Mouse (Mus musculus) E14TG2a.4 (cell line): ENCODE data around the gene Ppia.
A peak's percentile ranks its signal among the peaks of the same experiment; 100 is the strongest.
"Not testable (repeated sequence)": the region's sequence is repeated elsewhere in the genome, so short reads cannot be mapped to it uniquely, and the experiment has no call there.

Experiments used
- H3K27me3 ChIP-seq: 2 replicates; pipeline ENCODE4 v1.6.1; 2014; ENCODE audit warnings: low read length, control low read depth; ENCODE audit not compliant: insufficient read depth
- H3K36me3 ChIP-seq: 2 replicates; pipeline ENCODE4 v1.6.1; 2014; ENCODE audit warnings: low read length, control low read depth; ENCODE audit not compliant: insufficient read depth
- H3K4me1 ChIP-seq: replicated peaks from 2 replicates; pipeline ENCODE4 v1.6.1; 2014; ENCODE audit warnings: low read depth, low read length, control low read depth
- H3K4me3 ChIP-seq: replicated peaks from 2 replicates; pipeline ENCODE4 v1.5.1; 2014; ENCODE audit warnings: mild to moderate bottlenecking, low read length
- H3K9me3 ChIP-seq: 2 replicates; pipeline ENCODE4 v1.6.1; 2014; ENCODE audit warnings: low read length, control low read depth
- CTCF ChIP-seq: conservative IDR thresholded peaks from 2 replicates; pipeline ENCODE4 v1.5.1; 2014; ENCODE audit warnings: low read length
- NANOG ChIP-seq: IDR thresholded peaks from 2 replicates; pipeline ENCODE4 v1.6.1; 2014; ENCODE audit warnings: borderline replicate concordance, low read length, mixed read lengths
- POU5F1 ChIP-seq: IDR thresholded peaks from 2 replicates; pipeline ENCODE4 v1.6.1; 2014; ENCODE audit warnings: low read length, borderline replicate concordance

Ppia gene

DNA sequence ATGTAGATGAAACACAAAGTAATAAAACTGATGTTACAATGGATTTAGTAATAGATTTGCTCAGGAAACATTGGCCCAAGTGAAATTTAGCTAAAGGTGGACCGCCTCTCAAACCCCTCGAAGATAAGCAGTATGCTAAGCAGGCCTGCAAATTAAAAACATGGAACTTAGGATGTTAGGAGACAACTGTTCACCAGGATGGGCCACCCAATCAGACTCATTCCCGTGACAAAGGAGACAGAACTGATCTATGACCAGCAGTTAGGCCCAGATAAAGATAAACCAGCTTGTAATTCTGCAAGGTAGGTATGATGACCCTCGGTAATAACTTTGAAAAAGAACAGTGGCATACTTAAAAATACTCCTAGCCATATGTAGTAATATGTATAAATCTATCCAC is 27.9 kb downstream of the Ppia start:
- Histone ChIP-seq H3K27me3 (no peaks in the 10 kb centered on the region), H3K4me1 (peaks cover 59% of the 10 kb centered on the region), H3K4me3 (peak overlapping the region; percentile 88), H3K36me3 (peaks cover 20% of the 10 kb centered on the region), H3K9me3 (peaks cover 12% of the 10 kb centered on the region)
- no peak for TF ChIP-seq POU5F1

DNA sequence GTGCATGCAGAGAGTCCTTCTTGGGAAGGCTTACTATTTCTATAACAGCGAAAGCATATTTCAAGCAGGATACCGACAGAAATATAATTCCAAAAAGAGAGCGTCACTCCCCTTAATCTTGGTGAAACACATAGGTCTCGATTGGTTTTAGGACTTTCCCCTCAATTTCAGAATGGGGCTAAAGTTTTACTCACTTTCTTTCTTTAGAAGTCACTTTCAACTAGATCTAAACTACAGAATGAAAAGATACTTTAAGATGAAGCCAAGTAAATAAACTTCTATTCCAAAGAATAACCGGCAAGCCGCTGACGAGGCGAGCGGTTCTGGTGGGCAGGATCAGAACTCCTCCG is 28.5 kb downstream of the Ppia start:
- Histone ChIP-seq H3K27me3 (no peaks in the 10 kb centered on the region), H3K36me3 (peaks cover 14% of the 10 kb centered on the region), H3K4me3 (peak overlapping the region; percentile 88), H3K4me1 (peaks cover 58% of the 10 kb centered on the region), H3K9me3 (peaks cover 16% of the 10 kb centered on the region)
- TF ChIP-seq NANOG (no peak), POU5F1 (no peak), CTCF (no peak)

DNA sequence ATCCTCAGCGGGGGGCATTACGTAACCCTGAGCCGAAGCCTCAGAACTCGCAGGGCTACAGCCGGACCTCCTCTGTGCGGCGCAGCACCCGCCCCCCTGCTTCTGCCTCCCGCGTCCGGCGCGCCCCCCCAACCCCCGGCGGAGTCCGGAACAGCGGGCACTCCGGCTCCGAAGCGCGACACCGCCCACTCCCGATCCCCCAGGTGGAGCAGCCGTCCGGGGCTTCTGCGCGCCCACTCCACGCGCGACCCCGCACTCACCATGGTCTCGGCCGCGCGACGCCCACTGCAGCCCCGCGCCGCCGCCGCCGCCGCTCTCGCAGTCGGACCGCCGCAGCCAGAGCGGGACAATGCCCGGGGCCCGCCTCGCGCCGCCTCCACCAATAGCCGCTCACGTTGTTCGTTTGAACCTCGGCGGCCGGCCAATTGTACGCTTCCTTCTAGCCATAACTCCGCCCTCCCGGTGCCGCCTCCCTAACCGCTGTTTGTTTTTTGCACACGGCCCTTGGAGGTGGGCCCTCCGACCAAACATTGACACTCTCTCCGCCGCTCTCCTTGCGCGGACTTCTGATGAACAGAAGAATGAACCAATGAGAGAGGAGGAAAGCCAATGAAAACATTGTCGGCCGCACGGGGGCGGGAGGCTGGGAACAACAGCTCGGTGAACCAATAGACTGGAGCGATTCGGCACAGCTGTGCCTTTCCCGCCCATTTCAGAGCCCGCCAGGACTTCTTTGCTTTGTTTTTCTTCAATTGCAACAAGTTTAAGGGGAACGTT is 29.0 kb downstream of the Ppia start, which contains the start of gene H2afv:
TSS of gene H2afv (minus strand) at position 367 of the 777 bp plus-strand sequence.
- no peak for TF ChIP-seq CTCF
- no peak for TF ChIP-seq NANOG
- TF ChIP-seq POU5F1 = no peak
- H3K36me3 ChIP-seq = peaks cover 8% of the 10 kb centered on the region; the same call in 1 of the 2 replicates
- H3K4me3 ChIP-seq = peak within 1 kb of the TSS; percentile 88
- peaks cover 21% of the 10 kb centered on the region for H3K9me3 ChIP-seq
- H3K4me1 ChIP-seq = peaks cover 52% of the 10 kb centered on the region
- no peaks in the 10 kb centered on the region for H3K27me3 ChIP-seq

DNA sequence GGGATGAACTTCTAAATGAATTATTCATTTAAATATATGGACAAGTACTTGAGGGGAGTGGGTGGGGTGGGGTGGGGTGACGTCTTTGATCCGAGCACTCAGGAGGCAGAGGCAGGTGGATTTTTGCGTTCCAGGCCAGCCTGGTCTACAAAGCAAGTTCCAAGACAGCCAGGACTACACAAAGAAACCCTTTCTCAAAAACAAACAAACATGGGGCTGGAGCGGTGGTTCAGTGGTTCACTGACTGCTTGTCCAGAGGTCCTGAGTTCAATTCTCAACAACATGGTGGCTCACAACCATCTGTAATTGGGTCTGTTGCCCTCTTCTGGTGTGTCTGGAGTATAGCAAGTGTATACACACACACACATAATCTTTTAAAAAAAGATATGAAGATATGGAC is 30.2 kb downstream of the Ppia start:
- Histone ChIP-seq H3K27me3 (no peaks in the 10 kb centered on the region), H3K4me3 (peak overlapping the region; percentile 71; the same call in 1 of the 2 replicates), H3K9me3 (peaks cover 21% of the 10 kb centered on the region), H3K36me3 (0 out of 2 replicates have a peak, but pooled peaks cover 3% of the 10 kb centered on the region), H3K4me1 (peaks cover 42% of the 10 kb centered on the region)
- TF ChIP-seq NANOG (no peak), POU5F1 (no peak), CTCF (no peak; the same call in 1 of the 2 replicates)

DNA sequence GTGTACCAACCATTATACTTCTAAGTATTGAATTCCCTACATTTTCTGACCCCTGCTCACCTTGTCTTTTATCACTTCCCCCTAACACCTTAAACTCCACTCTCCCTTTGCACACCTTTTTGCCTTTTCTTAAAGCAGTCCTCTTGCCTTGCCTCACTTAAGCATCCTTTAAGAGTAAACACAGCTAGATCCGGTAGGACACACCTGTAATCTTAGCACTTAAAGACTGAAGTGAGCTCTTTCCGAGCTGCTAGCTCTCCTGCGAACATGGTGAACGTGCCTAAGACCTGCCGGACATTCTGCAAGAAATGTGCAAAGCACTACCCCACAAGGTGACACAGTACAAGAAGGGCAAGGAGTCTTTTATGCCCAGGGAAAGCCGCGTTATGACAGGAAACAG is 30.7 kb downstream of the Ppia start:
- Histone ChIP-seq H3K36me3 (0 out of 2 replicates have a peak, but pooled peaks cover 3% of the 10 kb centered on the region), H3K4me1 (peaks cover 37% of the 10 kb centered on the region)
- no peak for TF ChIP-seq CTCF
- TF ChIP-seq NANOG = no peak
- no peak for TF ChIP-seq POU5F1

DNA sequence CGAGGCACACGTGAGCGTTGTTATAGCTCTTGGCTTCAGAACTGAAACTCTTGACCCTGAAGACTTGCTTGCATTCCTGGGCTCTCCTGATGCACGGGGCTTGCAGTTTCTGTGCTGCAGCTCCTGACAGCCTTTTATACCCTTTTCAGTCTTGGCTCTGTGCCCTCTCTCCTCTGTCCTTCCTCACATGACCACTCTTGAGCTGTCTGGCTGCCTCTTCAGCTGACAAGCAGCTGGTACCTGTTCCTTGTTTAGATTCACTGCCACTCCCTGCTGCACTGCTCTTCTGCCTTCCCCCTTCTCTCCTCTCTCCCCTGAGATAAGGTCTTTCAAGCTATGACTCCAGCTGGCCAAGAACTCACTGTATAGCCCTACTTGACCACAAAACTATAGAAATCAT is 32.2 kb downstream of the Ppia start:
- TF ChIP-seq NANOG = no peak
- no peak for TF ChIP-seq CTCF
- no peak for TF ChIP-seq POU5F1
- H3K36me3 ChIP-seq = no peaks in the 10 kb centered on the region
- H3K27me3 ChIP-seq = no peaks in the 10 kb centered on the region
- H3K4me1 ChIP-seq = peaks cover 26% of the 10 kb centered on the region
- no peak overlapping the region for H3K4me3 ChIP-seq
- peaks cover 34% of the 10 kb centered on the region for H3K9me3 ChIP-seq

More for the DNA sequence above, 30.7 kb downstream of the Ppia start:
- no peak overlapping the region for H3K4me3 ChIP-seq
- H3K27me3 ChIP-seq = no peaks in the 10 kb centered on the region
- H3K9me3 ChIP-seq = peaks cover 22% of the 10 kb centered on the region

DNA sequence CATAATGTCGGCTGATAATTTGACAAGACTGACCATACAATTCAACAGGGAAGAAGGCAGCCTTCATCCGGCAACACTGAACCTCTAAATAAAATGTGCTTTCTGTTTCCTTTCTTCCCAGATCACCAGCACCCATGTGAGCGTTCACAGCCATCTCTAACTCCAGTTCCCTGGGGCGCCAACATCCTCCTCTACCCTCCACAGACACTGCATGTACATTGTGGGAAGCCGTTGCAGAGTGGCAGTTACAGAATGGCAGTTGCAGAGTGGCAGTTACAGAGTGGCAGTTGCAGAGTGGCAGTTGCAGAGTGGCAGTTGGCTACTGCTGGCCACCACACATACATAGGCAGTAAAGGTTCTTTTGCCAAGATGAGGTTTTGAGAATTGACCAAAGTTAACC is 32.9 kb downstream of the Ppia start:
- Histone ChIP-seq H3K4me1 (peaks cover 19% of the 10 kb centered on the region), H3K9me3 (peaks cover 36% of the 10 kb centered on the region)
- not testable (repeated sequence) for H3K27me3 ChIP-seq, H3K4me3 ChIP-seq, H3K36me3 ChIP-seq

DNA sequence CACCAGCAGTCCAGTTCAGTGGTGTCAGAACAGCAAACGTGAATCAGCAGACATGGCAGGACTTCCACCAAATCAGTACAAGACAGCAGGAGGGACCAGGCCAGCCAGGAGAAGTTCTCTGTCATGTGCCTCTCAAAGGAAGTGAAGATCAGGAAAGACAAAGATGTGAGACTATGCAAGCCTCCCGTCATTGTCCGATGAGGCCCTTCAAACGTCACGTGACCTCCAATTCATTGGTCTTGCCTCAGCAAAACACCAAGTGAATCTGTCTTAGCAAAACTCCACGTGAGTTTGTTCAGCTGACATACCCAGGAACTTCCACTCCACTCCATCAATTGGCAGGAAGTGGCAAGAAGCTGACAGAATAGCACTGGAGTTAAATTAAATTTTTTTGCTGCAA is 40.8 kb downstream of the Ppia start:
- Histone ChIP-seq H3K4me3 (no peak overlapping the region), H3K9me3 (peaks cover 21% of the 10 kb centered on the region), H3K4me1 (peaks cover 9% of the 10 kb centered on the region; the same call in 1 of the 2 replicates), H3K36me3 (no peaks in the 10 kb centered on the region), H3K27me3 (no peaks in the 10 kb centered on the region)
- TF ChIP-seq NANOG = peak; percentile 36; the same call in 1 of the 2 replicates
- no peak for TF ChIP-seq POU5F1
- no peak for TF ChIP-seq CTCF
